Mouse (Mus musculus) liver, embryonic 16.5 days (tissue): Measurements from ENCODE around the gene Capzb. TPM values are rescaled to one million over a fixed set of nuclear protein-coding genes. Genes with fewer than 3 reads are reported as not detected.

Source experiments
- ATAC-seq: fragments of 200-750 bp; cut with Nextera tagmentation; 2 replicates; pipeline ENCODE4 v1.8.0; 2017; ENCODE audit warnings: low read depth, mild to moderate bottlenecking, moderate number of reproducible peaks, moderate library complexity
- H3K27ac ChIP-seq: fragments of 300-500 bp; sonication (generic); 2 replicates; pipeline ENCODE4 v1.5.1; 2014; ENCODE audit warnings: mild to moderate bottlenecking, low read length
- H3K27me3 ChIP-seq: fragments of 300-500 bp; sonication (generic); 2 replicates; pipeline ENCODE4 v1.6.1; 2014; ENCODE audit warnings: low read depth, low read length, mixed read lengths; ENCODE audit not compliant: control insufficient read depth, insufficient read depth
- H3K36me3 ChIP-seq: fragments of 300-500 bp; sonication (generic); 2 replicates; pipeline ENCODE4 v1.6.1; 2014; ENCODE audit warnings: mild to moderate bottlenecking; ENCODE audit not compliant: control insufficient read depth, insufficient read depth
- H3K4me1 ChIP-seq: fragments of 300-500 bp; sonication (generic); 2 replicates; pipeline ENCODE4 v1.6.1; 2014; ENCODE audit warnings: low read depth, low read length, mixed read lengths; ENCODE audit not compliant: control insufficient read depth
- H3K4me2 ChIP-seq: fragments of 300-500 bp; sonication (generic); 2 replicates; pipeline ENCODE4 v1.6.1; 2014; ENCODE audit warnings: low read depth, low read length, mixed read lengths
- H3K4me3 ChIP-seq: fragments of 300-500 bp; sonication (generic); 2 replicates; pipeline ENCODE4 v1.5.1; 2014; ENCODE audit warnings: low read depth, mild to moderate bottlenecking, low read length
- H3K9ac ChIP-seq: fragments of 300-500 bp; sonication (generic); 2 replicates; pipeline ENCODE4 v1.6.1; 2014; ENCODE audit warnings: low read depth, low read length
- H3K9me3 ChIP-seq: fragments of 300-500 bp; sonication (generic); replicated peaks from 2 replicates; pipeline ENCODE4 v1.6.1; 2016; ENCODE audit warnings: low read length; ENCODE audit not compliant: control insufficient read depth
- WGBS: fragments of 180-500 bp; shearing (Covaris S2); extraction: QIAGEN DNeasy Blood & Tissue Kit; methylation state at CpG from one replicate; pipeline ENCODE4 v1.1.7; 2014; ENCODE audit not compliant: insufficient replicate concordance; 5-methylcytosine and 5-hydroxymethylcytosine counted together
- polyA plus RNA-seq: library from polyadenylated mRNA; unstranded; fragments of >200 nt; fragmentation: Nextera tagmentation; extraction: Ambion mirVana; gene quantifications from 2 replicates; pipeline ENCODE4 v1.2.1, GENCODE M21; 2015

Capzb gene
- polyA plus RNA-seq, 1 experiment from 2014 or later: 135 TPM

DNA sequence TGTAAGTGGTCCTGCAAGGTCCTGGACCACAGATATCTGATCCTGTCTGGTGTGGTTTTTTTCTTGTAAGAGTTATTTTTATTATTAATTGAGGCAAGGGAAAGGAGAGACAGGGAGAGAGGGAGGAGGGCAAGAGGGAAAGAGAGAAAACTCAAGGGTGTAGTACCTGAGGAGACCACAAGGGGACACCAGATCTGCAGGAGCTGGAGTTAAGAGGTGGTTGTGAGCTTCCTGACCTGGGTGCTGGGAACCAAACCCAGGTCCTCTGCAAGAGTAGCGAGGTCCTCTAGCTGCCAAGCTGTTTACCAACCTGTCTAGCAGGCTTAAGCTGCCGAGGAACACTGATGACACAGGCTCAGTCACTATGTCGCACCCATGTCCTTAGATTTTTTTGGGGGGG lies 14.8 kb upstream of the Capzb start:
- no peak overlapping the region for H3K4me3 ChIP-seq
- no peak overlapping the region for H3K9ac ChIP-seq
- no peak overlapping the region for H3K4me2 ChIP-seq
- no peak overlapping the region for H3K27ac ChIP-seq
- ATAC-seq: no peak
- no peaks in the 10 kb centered on the region for H3K27me3 ChIP-seq
- WGBS: 81% methylated on average over 3 of the region's 3 CpGs
- H3K4me1 ChIP-seq: peaks cover 12% of the 10 kb centered on the region
- no peaks in the 10 kb centered on the region for H3K36me3 ChIP-seq
- peaks cover 3% of the 10 kb centered on the region for H3K9me3 ChIP-seq

- WGBS: 89% methylated on average over 11 of the region's 11 CpGs
- Histone ChIP-seq H3K4me3 (no peak overlapping the region), H3K9me3 (peaks cover 3% of the 10 kb centered on the region), H3K27me3 (no peaks in the 10 kb centered on the region), H3K9ac (no peak overlapping the region), H3K4me1 (peaks cover 12% of the 10 kb centered on the region), H3K4me2 (no peak overlapping the region), H3K27ac (no peak overlapping the region), H3K36me3 (no peaks in the 10 kb centered on the region)
- ATAC-seq: no peak
Observed at GRCm38 (mm10) chr4:139178377-139178776, 14.3 kb upstream of the Capzb start.

DNA sequence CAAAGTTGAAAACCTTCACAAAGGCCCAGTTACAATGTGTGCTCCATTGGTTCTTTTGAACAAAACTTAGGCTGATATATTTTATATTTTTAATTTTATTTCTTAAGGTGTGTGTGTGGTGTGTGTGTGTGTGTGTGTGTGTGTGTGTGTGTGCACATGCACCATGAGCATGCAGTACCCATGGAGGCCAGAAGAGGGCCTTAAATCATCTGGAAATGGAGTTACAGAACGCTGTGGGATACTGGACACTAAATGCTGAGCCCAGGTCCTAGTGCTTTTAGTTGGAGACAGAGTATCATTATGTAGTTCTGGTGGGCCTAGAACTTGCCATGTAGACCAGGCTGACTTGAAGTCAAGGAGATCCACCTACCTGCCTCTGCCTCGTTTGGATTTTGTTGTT lies 13.5 kb upstream of the Capzb start:
- peaks cover 12% of the 10 kb centered on the region for H3K4me1 ChIP-seq
- peaks cover 3% of the 10 kb centered on the region for H3K9me3 ChIP-seq
- no peak overlapping the region for H3K27ac ChIP-seq
- no peaks in the 10 kb centered on the region for H3K36me3 ChIP-seq
- no peaks in the 10 kb centered on the region for H3K27me3 ChIP-seq
- WGBS: 60% methylated on average over 2 of the region's 2 CpGs
- ATAC-seq: no peak
- no peak overlapping the region for H3K4me2 ChIP-seq
- H3K4me3 ChIP-seq: no peak overlapping the region
- no peak overlapping the region for H3K9ac ChIP-seq

DNA sequence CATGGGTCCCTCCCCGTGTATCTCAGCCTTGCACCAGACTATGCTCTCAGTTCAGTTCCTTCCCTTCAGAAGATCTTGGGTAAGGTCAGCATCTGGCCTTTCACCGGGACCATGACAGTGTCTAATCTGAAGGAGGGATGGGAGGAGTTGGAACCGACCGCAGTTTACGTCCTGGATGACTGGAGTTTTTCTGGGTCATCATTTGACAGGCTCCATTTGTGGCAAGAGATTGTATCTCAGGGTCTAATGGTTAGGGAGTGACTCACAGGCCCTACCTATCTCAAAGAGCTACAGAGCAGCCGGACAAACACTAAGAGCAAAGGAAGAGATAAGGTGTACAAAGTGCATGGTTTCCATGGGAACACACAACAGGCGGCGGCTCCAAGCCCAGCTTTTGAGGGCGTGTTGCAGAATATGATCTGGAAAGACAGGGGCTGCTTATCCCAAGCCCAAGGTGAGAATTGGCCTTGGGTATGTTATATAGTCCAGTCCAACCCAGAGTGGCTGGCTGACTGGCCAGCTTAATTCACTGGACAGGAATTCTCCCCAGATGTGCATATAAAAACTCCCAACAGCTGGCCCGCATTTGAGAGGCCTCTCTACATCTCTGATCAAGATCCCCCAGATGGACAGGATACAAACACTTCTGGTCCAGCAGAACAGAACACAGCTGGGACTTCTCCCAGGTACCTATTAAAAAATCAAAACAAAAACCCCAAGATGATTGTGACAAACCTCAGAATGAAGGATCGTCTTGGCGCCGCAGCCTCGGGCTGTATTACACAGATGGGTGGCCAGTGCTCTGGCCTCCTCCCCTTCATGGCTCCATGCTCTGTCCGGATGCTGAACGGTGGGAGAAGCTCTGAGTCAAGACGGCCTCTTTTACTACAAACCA lies 12.7 kb upstream of the Capzb start:
- 34% methylated on average over 17 of the region's 17 CpGs for WGBS
- peak; percentile 80 for ATAC-seq

GRCm38 (mm10) chr4:139182511-139182910 lies 10.2 kb upstream of the Capzb start:
- H3K4me3 ChIP-seq: no peak overlapping the region
- no peak for ATAC-seq
- no peaks in the 10 kb centered on the region for H3K27me3 ChIP-seq
- H3K36me3 ChIP-seq: no peaks in the 10 kb centered on the region
- H3K9me3 ChIP-seq: peaks cover 3% of the 10 kb centered on the region
- H3K9ac ChIP-seq: no peak overlapping the region
- H3K4me1 ChIP-seq: peaks cover 12% of the 10 kb centered on the region
- H3K4me2 ChIP-seq: no peak overlapping the region
- H3K27ac ChIP-seq: no peak overlapping the region

More for the DNA sequence above, 12.7 kb upstream of the Capzb start:
- H3K36me3 ChIP-seq: no peaks in the 10 kb centered on the region
- peaks cover 3% of the 10 kb centered on the region for H3K9me3 ChIP-seq
- H3K27ac ChIP-seq: peak overlapping the region; percentile 26; the same call in 1 of the 2 replicates
- H3K4me1 ChIP-seq: peaks cover 12% of the 10 kb centered on the region
- H3K4me2 ChIP-seq: no peak overlapping the region
- H3K27me3 ChIP-seq: no peaks in the 10 kb centered on the region
- no peak overlapping the region for H3K4me3 ChIP-seq
- no peak overlapping the region for H3K9ac ChIP-seq

- WGBS: 64% methylated on average over 5 of the region's 5 CpGs
- Histone ChIP-seq H3K27me3 (no peaks in the 10 kb centered on the region), H3K4me1 (no peaks in the 10 kb centered on the region), H3K9ac (no peak overlapping the region), H3K4me3 (no peak overlapping the region), H3K36me3 (no peaks in the 10 kb centered on the region), H3K9me3 (no peaks in the 10 kb centered on the region), H3K4me2 (no peak overlapping the region), H3K27ac (no peak overlapping the region)
- no peak for ATAC-seq
Observed at GRCm38 (mm10) chr4:139185766-139186442, 6.8 kb upstream of the Capzb start.

DNA sequence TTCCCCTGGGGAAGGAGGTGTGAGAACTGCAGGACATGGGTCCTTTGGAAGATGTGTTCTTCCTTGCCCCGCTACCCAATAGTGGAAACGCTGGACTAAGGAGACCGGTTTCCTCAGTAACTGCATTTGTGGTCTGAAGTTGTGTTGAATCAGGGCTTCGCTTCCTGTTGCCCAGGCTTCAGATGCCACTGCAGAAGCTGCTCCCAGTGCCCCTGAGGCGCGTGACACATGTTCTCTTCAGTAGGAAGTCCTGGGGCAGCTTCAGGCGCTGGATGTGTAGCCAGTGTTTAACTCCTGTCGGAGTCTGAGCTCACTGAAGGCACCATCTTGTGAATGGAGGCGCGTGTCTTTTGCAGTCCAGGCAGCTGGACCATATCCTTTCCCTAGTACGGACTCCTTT lies 4.8 kb upstream of the Capzb start:
- Histone ChIP-seq H3K9me3 (no peaks in the 10 kb centered on the region), H3K4me1 (peaks cover 13% of the 10 kb centered on the region), H3K27me3 (no peaks in the 10 kb centered on the region), H3K9ac (no peak overlapping the region), H3K27ac (no peak overlapping the region), H3K4me2 (no peak overlapping the region), H3K36me3 (no peaks in the 10 kb centered on the region), H3K4me3 (no peak overlapping the region)
- 37% methylated on average over 11 of the region's 11 CpGs for WGBS
- no peak for ATAC-seq

DNA sequence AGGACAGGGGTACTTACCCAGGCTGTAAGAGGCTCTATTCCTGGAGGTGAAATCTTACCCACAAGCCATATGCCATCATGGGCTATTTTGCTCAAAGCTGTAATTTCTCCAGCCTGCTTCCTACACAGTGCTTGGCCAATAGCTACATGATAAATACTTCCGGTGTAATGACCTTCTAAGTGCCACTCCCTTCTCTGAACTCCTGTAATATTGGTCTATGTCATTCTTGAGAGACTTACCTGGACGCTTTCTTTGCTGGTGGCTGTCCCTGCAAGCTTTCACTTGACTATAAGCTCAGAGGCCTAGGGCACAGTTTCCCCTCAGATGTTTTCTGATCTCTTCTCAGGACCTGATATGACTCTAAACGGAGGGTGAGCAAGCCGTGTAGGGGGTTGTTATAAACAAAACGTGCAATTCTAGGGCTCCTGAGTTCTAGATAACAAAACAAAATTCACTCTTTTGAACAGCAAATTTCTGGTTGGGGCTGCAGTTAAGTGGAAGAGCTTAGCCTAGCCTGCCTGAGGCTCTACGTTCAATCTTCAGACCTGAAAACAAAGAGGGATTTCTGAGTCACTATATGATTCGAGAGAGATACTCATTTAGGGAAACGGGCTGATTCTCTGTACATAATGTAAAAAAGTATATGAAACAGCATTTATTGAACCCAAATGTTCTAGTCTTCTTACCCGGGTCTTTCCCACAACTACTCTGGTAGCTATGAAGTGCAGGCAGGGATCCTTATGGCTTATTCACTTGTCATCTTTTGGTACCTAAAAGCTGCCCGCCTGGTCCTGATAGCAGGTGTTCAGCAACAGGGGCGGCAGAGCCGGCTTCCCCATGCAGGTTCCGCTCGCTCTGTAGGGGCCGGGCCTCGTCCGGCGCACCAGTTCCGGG lies 847 bp upstream of the Capzb start:
- Histone ChIP-seq H3K4me2 (peak overlapping the region; percentile 84), H3K27ac (peak overlapping the region; percentile 90), H3K27me3 (no peaks in the 10 kb centered on the region), H3K9ac (peak overlapping the region; percentile 80), H3K4me3 (peak overlapping the region; percentile 84), H3K4me1 (peaks cover 45% of the 10 kb centered on the region), H3K36me3 (no peaks in the 10 kb centered on the region), H3K9me3 (no peaks in the 10 kb centered on the region)
- WGBS: 8% methylated on average over 19 of the region's 19 CpGs
- peak; percentile 66 for ATAC-seq
